Mouse (Mus musculus) erythroblast, embryonic 14.5 days (primary cell): ENCODE measurements around the gene Map2k4.

ENCODE experiments used
- GATA1 ChIP-seq: IDR thresholded peaks from 2 replicates; pipeline ENCODE4 v1.6.1; 2012; ENCODE audit warnings: low read length, inconsistent platforms, mixed read lengths
- TAL1 ChIP-seq: IDR thresholded peaks from 3 replicates; pipeline ENCODE4 v1.6.1; 2012; ENCODE audit warnings: low read length, inconsistent platforms, mixed read lengths

- peak; percentile 48; the same call in 1 of the 3 replicates for TF ChIP-seq TAL1
- no peak for TF ChIP-seq GATA1
These were observed 14.6 kb downstream of the Map2k4 start for GRCm38 (mm10) chr11:65773535-65773934.
